Mouse (Mus musculus) spleen, adult 2 months (tissue): ENCODE measurements around the gene Ldlrad2. TPM values are rescaled to one million over a fixed set of nuclear protein-coding genes. Genes with fewer than 3 reads are reported as not detected.

ENCODE experiments used
- DNase-seq, 2 experiments: peaks; one replicate each; pipeline versions ENCODE4 v3.0.0 to v3.0.0-alpha.2; 2012 to 2021; ENCODE audit warnings: low spot score in 2 of 2, low read depth in 1 of 2
- H3K27ac ChIP-seq: fragments of 200-500 bp; 2 replicates; pipeline ENCODE4 v1.5.1; 2012; ENCODE audit warnings: low read length, inconsistent platforms; ENCODE audit not compliant: insufficient read depth
- H3K27me3 ChIP-seq: fragments of 200-500 bp; 2 replicates; pipeline ENCODE4 v1.6.1; 2012; ENCODE audit warnings: mild to moderate bottlenecking, moderate library complexity, low read length, inconsistent platforms; ENCODE audit not compliant: control insufficient read depth, insufficient read depth
- H3K36me3 ChIP-seq: fragments of 200-500 bp; 2 replicates; pipeline ENCODE4 v1.6.1; 2012; ENCODE audit warnings: mild to moderate bottlenecking, low read length, inconsistent platforms; ENCODE audit not compliant: control insufficient read depth, insufficient read depth
- H3K4me1 ChIP-seq: fragments of 200-500 bp; 2 replicates; pipeline ENCODE4 v1.6.1; 2011; ENCODE audit warnings: inconsistent platforms; ENCODE audit not compliant: control insufficient read depth, insufficient read depth, insufficient read length
- H3K4me3 ChIP-seq: fragments of 200-500 bp; 2 replicates; pipeline ENCODE4 v1.5.1; 2011; ENCODE audit warnings: mild to moderate bottlenecking, inconsistent platforms; ENCODE audit not compliant: insufficient read depth, insufficient read length; ENCODE audit errors: extremely low read depth
- CTCF ChIP-seq: fragments of 200-500 bp; IDR thresholded peaks from 2 replicates; pipeline ENCODE4 v1.5.1; 2011; ENCODE audit warnings: mild to moderate bottlenecking, inconsistent platforms; ENCODE audit not compliant: insufficient read depth, insufficient read length, insufficient replicate concordance; ENCODE audit errors: extremely low read depth
- POLR2A ChIP-seq: fragments of 200-500 bp; IDR thresholded peaks from 2 replicates; pipeline ENCODE4 v1.6.1; 2011; ENCODE audit warnings: low read depth, low read length, inconsistent platforms
- WGBS: fragments of 180-500 bp; shearing (Covaris S2); methylation state at CpG from one replicate; pipeline ENCODE4 v1.1.7; 2018; 5-methylcytosine and 5-hydroxymethylcytosine counted together
- polyA plus RNA-seq: library from polyadenylated mRNA; depleted of rRNA; stranded (reverse); fragments of >200 nt; gene quantifications from 2 replicates; pipeline ENCODE4 v1.2.3, GENCODE M21; 2012

Ldlrad2 gene
- polyA plus RNA-seq, 1 experiment: not detected

DNA sequence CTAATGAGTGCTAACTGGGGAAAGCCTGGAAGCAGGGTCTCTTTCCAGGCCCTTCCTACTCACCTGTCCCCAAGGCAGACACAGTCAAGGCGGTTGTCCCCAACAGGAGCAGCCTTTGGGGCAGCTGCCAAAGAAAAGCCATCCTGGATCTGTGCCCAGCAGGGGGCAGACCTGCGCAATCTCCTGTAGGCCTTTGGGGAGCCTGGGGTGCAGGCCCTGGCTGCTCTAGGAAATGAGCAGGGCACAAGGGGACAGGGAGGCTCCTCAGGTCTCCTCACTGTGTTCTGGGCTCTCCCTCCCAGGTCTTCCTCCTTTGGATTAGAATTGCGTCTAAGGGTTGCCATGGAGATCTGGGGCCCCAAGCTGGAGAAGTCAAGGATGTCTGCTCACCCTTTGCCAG lies 7.4 kb upstream of the Ldlrad2 start:
- no peak overlapping the region for H3K4me3 ChIP-seq
- H3K36me3 ChIP-seq: no peaks in the 10 kb centered on the region
- peak in 1 of 2 experiments; percentile 40 for DNase-seq
- TF ChIP-seq POLR2A (no peak), CTCF (peak; percentile 52; the same call in 1 of the 2 replicates)
- H3K27me3 ChIP-seq: no peaks in the 10 kb centered on the region
- WGBS: 73% methylated on average over 3 of the region's 3 CpGs
- H3K27ac ChIP-seq: no peak overlapping the region
- peaks cover 6% of the 10 kb centered on the region for H3K4me1 ChIP-seq

DNA sequence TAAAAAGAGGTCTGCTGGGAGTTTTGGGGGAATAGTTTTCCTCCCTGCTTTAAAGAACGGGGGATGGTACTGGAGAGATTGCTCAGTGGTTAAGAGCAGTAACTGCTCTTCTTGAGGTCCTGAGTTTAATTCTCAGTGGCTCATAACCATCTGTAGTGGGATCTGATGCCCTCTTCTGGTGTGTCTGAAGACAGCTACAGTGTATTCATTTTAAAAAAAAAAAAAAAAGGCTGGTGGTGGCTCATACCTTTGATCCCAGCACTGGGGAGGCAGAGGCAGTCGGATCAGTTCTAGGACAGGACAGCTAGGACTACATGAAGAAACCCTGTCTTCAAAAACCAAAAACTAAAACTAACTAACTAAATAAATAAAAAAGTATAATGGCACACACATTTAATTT lies 5.9 kb upstream of the Ldlrad2 start:
- Histone ChIP-seq H3K27me3 (no peaks in the 10 kb centered on the region), H3K4me3 (no peak overlapping the region), H3K27ac (no peak overlapping the region), H3K36me3 (no peaks in the 10 kb centered on the region), H3K4me1 (peaks cover 6% of the 10 kb centered on the region)
- DNase-seq: no peak
- TF ChIP-seq POLR2A (no peak), CTCF (no peak)
- 81% methylated on average over 2 of the region's 2 CpGs for WGBS

DNA sequence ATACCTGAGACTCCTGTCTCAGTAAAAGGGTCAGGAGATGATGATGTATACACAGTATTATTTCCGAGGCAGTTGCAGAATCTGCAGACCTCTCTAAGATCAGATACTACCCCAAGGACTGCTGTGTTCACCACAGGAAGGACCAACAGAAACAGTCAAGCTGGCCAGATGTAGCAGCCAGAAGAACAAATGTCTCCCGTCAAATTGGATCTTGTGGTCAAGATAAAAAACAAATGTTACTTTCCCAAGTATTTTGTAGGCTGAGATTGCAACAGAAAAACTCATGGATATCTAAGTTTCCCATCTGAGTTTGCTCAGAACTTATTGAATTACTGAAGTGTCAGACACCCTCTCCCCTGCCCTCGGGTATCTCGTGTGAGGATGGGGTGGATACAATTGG lies 5.4 kb upstream of the Ldlrad2 start:
- peaks cover 6% of the 10 kb centered on the region for H3K4me1 ChIP-seq
- H3K4me3 ChIP-seq: no peak overlapping the region
- no peaks in the 10 kb centered on the region for H3K27me3 ChIP-seq
- H3K27ac ChIP-seq: no peak overlapping the region
- H3K36me3 ChIP-seq: no peaks in the 10 kb centered on the region
- TF ChIP-seq CTCF (no peak), POLR2A (no peak)
- 51% methylated on average over 4 of the region's 4 CpGs for WGBS
- DNase-seq: no peak

DNA sequence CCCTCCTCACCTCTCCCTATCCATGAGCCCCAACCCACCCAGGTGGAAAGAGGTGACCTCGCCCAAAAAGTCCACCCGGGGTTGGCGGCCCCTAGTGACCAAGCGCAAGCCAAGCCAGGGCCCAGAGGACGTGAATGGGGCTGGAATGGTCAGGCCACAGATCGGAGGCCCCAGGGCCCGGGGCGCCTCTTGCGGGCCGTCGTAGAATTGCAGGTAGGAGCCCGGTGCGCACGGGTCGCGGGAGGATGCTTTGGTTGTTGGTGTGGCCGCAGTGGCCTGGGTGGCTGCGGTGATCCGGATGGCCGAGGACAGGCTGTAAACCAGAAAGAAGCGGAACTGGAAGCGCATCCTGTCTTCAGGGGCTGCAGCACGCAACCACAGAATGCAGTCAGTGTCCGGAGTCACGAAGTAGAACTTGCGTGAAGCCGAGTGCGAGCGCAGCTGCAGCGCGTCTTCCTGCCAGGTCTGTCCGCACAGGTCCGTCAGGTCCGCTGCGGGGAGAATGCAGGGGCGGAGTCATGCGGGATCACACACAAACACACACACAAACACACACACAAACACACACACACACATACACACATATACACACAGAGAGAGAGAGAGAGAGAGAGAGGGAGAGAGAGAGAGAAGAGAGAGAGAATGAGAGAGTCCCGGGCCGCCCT lies 3.9 kb upstream of the Ldlrad2 start:
- WGBS: 7% methylated on average over 39 of the region's 39 CpGs
- TF ChIP-seq POLR2A (no peak), CTCF (peak; percentile 56)
- no peaks in the 10 kb centered on the region for H3K27me3 ChIP-seq
- no peak overlapping the region for H3K27ac ChIP-seq
- H3K4me1 ChIP-seq: peaks cover 6% of the 10 kb centered on the region
- no peaks in the 10 kb centered on the region for H3K36me3 ChIP-seq
- H3K4me3 ChIP-seq: no peak overlapping the region
- DNase-seq: peak in 1 of 2 experiments; percentile 35

DNA sequence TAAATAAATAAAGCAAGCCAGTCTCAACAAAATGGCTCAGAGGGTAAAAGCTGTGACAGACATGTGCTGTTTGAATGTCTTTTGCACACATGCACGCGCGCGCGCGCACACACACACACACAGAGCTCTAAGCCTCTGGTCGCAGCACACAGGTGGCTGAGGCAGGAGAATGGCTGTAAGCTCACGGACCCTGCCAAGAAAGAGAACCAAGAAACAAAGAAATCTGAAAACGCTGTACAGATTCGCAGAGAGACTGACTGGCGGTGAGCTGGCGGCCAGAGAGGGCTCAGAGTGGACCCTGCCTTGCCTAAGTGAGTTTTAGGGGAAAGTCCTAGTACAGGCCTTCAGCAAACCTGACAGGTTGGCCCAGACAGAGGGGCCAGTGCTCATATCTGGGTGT lies 3.1 kb upstream of the Ldlrad2 start:
- TF ChIP-seq POLR2A (no peak), CTCF (no peak)
- no peaks in the 10 kb centered on the region for H3K27me3 ChIP-seq
- DNase-seq: no peak
- peaks cover 6% of the 10 kb centered on the region for H3K4me1 ChIP-seq
- H3K4me3 ChIP-seq: no peak overlapping the region
- no peaks in the 10 kb centered on the region for H3K36me3 ChIP-seq
- no peak overlapping the region for H3K27ac ChIP-seq
- WGBS: 96% methylated on average over 12 of the region's 12 CpGs

DNA sequence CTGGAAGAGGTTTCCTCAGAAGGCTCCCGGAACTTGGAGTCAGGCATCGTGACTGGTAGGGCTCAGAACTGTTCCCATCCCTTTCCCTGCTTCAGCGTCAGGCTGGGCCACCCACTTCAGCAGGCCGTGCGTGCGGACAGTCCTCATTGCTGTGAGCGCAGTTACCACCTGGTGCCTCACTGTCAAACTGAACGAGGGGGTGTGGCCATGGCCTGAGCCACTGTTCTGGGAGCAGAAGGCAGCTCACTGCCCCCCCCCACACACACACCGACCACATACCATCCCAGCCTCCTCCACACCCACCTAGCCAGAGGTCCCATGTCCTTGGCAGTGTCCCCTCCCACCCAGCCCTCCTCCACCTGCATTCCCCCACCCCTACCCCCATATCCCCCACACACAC lies 4.5 kb downstream of the Ldlrad2 start:
- WGBS: 80% methylated on average over 9 of the region's 9 CpGs
- no peaks in the 10 kb centered on the region for H3K4me1 ChIP-seq
- H3K27me3 ChIP-seq: no peaks in the 10 kb centered on the region
- DNase-seq: no peak
- H3K4me3 ChIP-seq: no peak overlapping the region
- H3K36me3 ChIP-seq: no peaks in the 10 kb centered on the region
- TF ChIP-seq POLR2A: no peak
- no peak for TF ChIP-seq CTCF
- no peak overlapping the region for H3K27ac ChIP-seq

DNA sequence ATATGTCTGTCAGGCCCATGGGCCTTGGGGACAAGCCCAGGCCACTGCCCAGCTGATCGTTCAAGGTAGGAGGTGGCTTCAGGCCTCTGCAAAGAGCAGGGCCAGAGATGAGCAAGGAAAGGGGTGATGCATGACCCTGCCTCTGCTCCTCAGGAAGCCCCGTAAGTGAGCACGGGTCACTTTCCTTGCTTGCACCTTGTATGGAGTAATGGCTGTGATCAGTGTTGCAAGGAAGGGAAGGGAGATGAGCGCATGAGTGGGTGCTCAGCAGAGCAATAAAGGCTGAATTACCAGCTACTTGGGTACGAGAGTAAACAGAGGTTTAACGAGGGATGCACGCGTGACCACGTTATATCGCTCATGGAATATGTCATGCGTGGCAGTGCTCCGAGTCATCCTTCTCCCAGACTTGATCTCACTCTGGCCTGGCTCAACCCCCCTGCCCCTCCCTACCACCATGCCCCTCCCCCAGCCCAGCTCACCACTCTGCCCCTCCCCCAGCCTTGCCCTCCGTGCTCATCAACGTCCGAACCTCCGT lies 17.6 kb downstream of the Ldlrad2 start:
- Histone ChIP-seq H3K4me1 (no peaks in the 10 kb centered on the region), H3K4me3 (no peak overlapping the region), H3K27ac (no peak overlapping the region), H3K27me3 (no peaks in the 10 kb centered on the region), H3K36me3 (no peaks in the 10 kb centered on the region)
- TF ChIP-seq CTCF (no peak), POLR2A (no peak)
- DNase-seq: no peak
- 81% methylated on average over 16 of the region's 16 CpGs for WGBS
